Mouse (Mus musculus) myocyte (in vitro differentiated cells): ENCODE results near the gene Aaas.

Experiments
- E2F4 ChIP-seq: IDR thresholded peaks from one replicate; pipeline ENCODE4 v1.6.1; 2011; ENCODE audit warnings: mild to moderate bottlenecking, control low read depth, moderate library complexity; ENCODE audit not compliant: insufficient read depth
- MAX ChIP-seq: IDR thresholded peaks from one replicate; pipeline ENCODE4 v1.6.1; 2011; ENCODE audit warnings: low read depth, mild to moderate bottlenecking, control low read depth
- MYOD1 ChIP-seq, 3 experiments: IDR thresholded peaks; one replicate each; pipeline ENCODE4 v1.6.1; 2011; ENCODE audit warnings: control low read depth in 2 of 3, low read depth in 2 of 3, mild to moderate bottlenecking in 2 of 3, moderate library complexity in 1 of 3; ENCODE audit not compliant: insufficient read length in 2 of 3, control insufficient read depth in 1 of 3
- MYOG ChIP-seq, 3 experiments: IDR thresholded peaks; one replicate each; pipeline ENCODE4 v1.6.1; 2011; ENCODE audit warnings: control low read depth in 2 of 3, low read depth in 2 of 3, mild to moderate bottlenecking in 2 of 3; ENCODE audit not compliant: insufficient read length in 2 of 3, control insufficient read depth in 1 of 3, insufficient read depth in 1 of 3
- POLR2A ChIP-seq: IDR thresholded peaks from one replicate; pipeline ENCODE4 v1.6.1; 2011; ENCODE audit warnings: low read depth, mild to moderate bottlenecking, control low read depth, moderate library complexity; ENCODE audit not compliant: insufficient read length
- REST ChIP-seq: IDR thresholded peaks from one replicate; pipeline ENCODE4 v1.6.1; 2011; ENCODE audit warnings: mild to moderate bottlenecking, control low read depth, moderate library complexity; ENCODE audit not compliant: insufficient read depth, insufficient read length
- TCF12 ChIP-seq: IDR thresholded peaks from one replicate; pipeline ENCODE4 v1.6.1; 2011; ENCODE audit warnings: mild to moderate bottlenecking, control low read depth; ENCODE audit not compliant: poor library complexity, insufficient read depth, severe bottlenecking
- USF1 ChIP-seq: IDR thresholded peaks from one replicate; pipeline ENCODE4 v1.6.1; 2011; ENCODE audit warnings: low read depth, mild to moderate bottlenecking, control low read depth, moderate library complexity

- peak; percentile 77 for TF ChIP-seq POLR2A
- peak; percentile 18 for TF ChIP-seq MAX
- no peak for TF ChIP-seq TCF12
- TF ChIP-seq MYOD1 (IDR thresholded peaks at IDR 0.05; ENCODE audit: control insufficient read depth in 1 of 3, insufficient read length in 2 of 3, low read depth in 2 of 3) = peak in 1 of 3 experiments; percentile 8
- no peak for TF ChIP-seq MYOG (IDR thresholded peaks at IDR 0.05; ENCODE audit: control insufficient read depth in 1 of 3, insufficient read depth in 1 of 3, insufficient read length in 2 of 3, low read depth in 2 of 3)
- TF ChIP-seq REST = no peak
- no peak for TF ChIP-seq USF1
- TF ChIP-seq E2F4 = peak; percentile 65
These were observed 19.0 kb downstream of the Aaas start, which contains the start of gene Myg1 for GRCm38 (mm10) chr15:102331610-102332015.
